Mouse (Mus musculus) heart, embryonic 11.5 days (tissue): ENCODE results near the gene Prss50. TPM values are rescaled to one million over a fixed set of nuclear protein-coding genes. Genes with fewer than 3 reads are reported as not detected.
A peak's percentile ranks its signal among the peaks of the same experiment; 100 is the strongest.

Source experiments
- ATAC-seq: fragments of 200-750 bp; cut with Nextera tagmentation; replicated peaks from 2 replicates; pipeline ENCODE4 v1.8.0; 2017; ENCODE audit warnings: moderate library complexity; ENCODE audit not compliant: insufficient number of reproducible peaks, low FRiP score, low TSS enrichment
- H3K27ac ChIP-seq: fragments of 300-500 bp; sonication (generic); 2 replicates; pipeline ENCODE4 v1.5.1; 2014; ENCODE audit warnings: mild to moderate bottlenecking, low read depth, low read length
- H3K27me3 ChIP-seq: fragments of 300-500 bp; sonication (generic); 2 replicates; pipeline ENCODE4 v1.6.1; 2014; ENCODE audit warnings: mild to moderate bottlenecking, low read length, mixed read lengths; ENCODE audit not compliant: control insufficient read depth, insufficient read depth
- H3K36me3 ChIP-seq: fragments of 300-500 bp; sonication (generic); 2 replicates; pipeline ENCODE4 v1.6.1; 2014; ENCODE audit warnings: mild to moderate bottlenecking, low read length, moderate library complexity, mixed read lengths; ENCODE audit not compliant: control insufficient read depth, insufficient read depth
- H3K4me1 ChIP-seq: fragments of 300-500 bp; sonication (generic); 2 replicates; pipeline ENCODE4 v1.6.1; 2014; ENCODE audit warnings: low read length; ENCODE audit not compliant: control insufficient read depth, insufficient read depth
- H3K4me2 ChIP-seq: fragments of 300-500 bp; sonication (generic); 2 replicates; pipeline ENCODE4 v1.6.1; 2014; ENCODE audit warnings: mild to moderate bottlenecking, moderate library complexity
- H3K4me3 ChIP-seq: fragments of 300-500 bp; sonication (generic); 2 replicates; pipeline ENCODE4 v1.5.1; 2014; ENCODE audit warnings: low read depth, low read length
- H3K9ac ChIP-seq: fragments of 300-500 bp; sonication (generic); 2 replicates; pipeline ENCODE4 v1.6.1; 2014; ENCODE audit warnings: mild to moderate bottlenecking, low read depth, low read length, moderate library complexity
- H3K9me3 ChIP-seq: fragments of 300-500 bp; sonication (generic); replicated peaks from 2 replicates; pipeline ENCODE4 v1.6.1; 2016; ENCODE audit warnings: low read length; ENCODE audit not compliant: control insufficient read depth
- WGBS: fragments of 180-500 bp; shearing (Covaris S2); extraction: QIAGEN DNeasy Blood & Tissue Kit; methylation state at CpG from one replicate; pipeline ENCODE4 v1.1.7; 2014; ENCODE audit not compliant: insufficient replicate concordance; 5-methylcytosine and 5-hydroxymethylcytosine counted together
- polyA plus RNA-seq: library from polyadenylated mRNA; unstranded; fragments of >200 nt; fragmentation: Nextera tagmentation; extraction: Ambion mirVana; gene quantifications from 2 replicates; pipeline ENCODE4 v1.2.1, GENCODE M21; 2014

Prss50 gene
- polyA plus RNA-seq, 1 experiment from 2014 or later: 1.6 TPM

- no peak for ATAC-seq
- Histone ChIP-seq H3K4me1 (no peaks in the 10 kb centered on the region), H3K4me3 (no peak overlapping the region), H3K4me2 (no peak overlapping the region), H3K36me3 (no peaks in the 10 kb centered on the region), H3K9me3 (no peaks in the 10 kb centered on the region), H3K27me3 (peaks cover 9% of the 10 kb centered on the region), H3K27ac (no peak overlapping the region), H3K9ac (no peak overlapping the region)
- 61% methylated on average over 12 of the region's 12 CpGs for WGBS
These were observed 33.5 kb downstream of the Prss50 start for GRCm38 (mm10) chr9:110891077-110891828.

- Histone ChIP-seq H3K27me3 (peaks cover 9% of the 10 kb centered on the region), H3K27ac (no peak overlapping the region), H3K4me3 (no peak overlapping the region), H3K36me3 (no peaks in the 10 kb centered on the region), H3K9me3 (no peaks in the 10 kb centered on the region), H3K4me2 (no peak overlapping the region), H3K4me1 (no peaks in the 10 kb centered on the region), H3K9ac (no peak overlapping the region)
- ATAC-seq: no peak
- 70% methylated on average over 3 of the region's 3 CpGs for WGBS
These were observed 34.8 kb downstream of the Prss50 start for GRCm38 (mm10) chr9:110892552-110892951.

- Histone ChIP-seq H3K9me3 (no peaks in the 10 kb centered on the region), H3K36me3 (no peaks in the 10 kb centered on the region), H3K4me2 (no peak overlapping the region), H3K27ac (no peak overlapping the region), H3K27me3 (peaks cover 9% of the 10 kb centered on the region), H3K9ac (no peak overlapping the region), H3K4me3 (no peak overlapping the region), H3K4me1 (no peaks in the 10 kb centered on the region)
- WGBS: 63% methylated on average over 10 of the region's 10 CpGs
- no peak for ATAC-seq
These were observed 35.7 kb downstream of the Prss50 start for GRCm38 (mm10) chr9:110893429-110893828.

GRCm38 (mm10) chr9:110895507-110895906, 37.7 kb downstream of the Prss50 start:
- Histone ChIP-seq H3K27me3 (peaks cover 9% of the 10 kb centered on the region), H3K9ac (no peak overlapping the region), H3K4me3 (no peak overlapping the region), H3K4me2 (no peak overlapping the region), H3K36me3 (no peaks in the 10 kb centered on the region), H3K27ac (no peak overlapping the region), H3K4me1 (no peaks in the 10 kb centered on the region), H3K9me3 (no peaks in the 10 kb centered on the region)
- ATAC-seq: no peak
- 41% methylated on average over 5 of the region's 5 CpGs for WGBS

GRCm38 (mm10) chr9:110895994-110896393, 38.2 kb downstream of the Prss50 start:
- H3K27ac ChIP-seq: no peak overlapping the region
- no peaks in the 10 kb centered on the region for H3K9me3 ChIP-seq
- peak overlapping the region; percentile 3 for H3K4me2 ChIP-seq
- no peak for ATAC-seq
- peaks cover 9% of the 10 kb centered on the region for H3K27me3 ChIP-seq
- no peaks in the 10 kb centered on the region for H3K36me3 ChIP-seq
- no peak overlapping the region for H3K9ac ChIP-seq
- H3K4me3 ChIP-seq: no peak overlapping the region; the same call in 1 of the 2 replicates
- H3K4me1 ChIP-seq: no peaks in the 10 kb centered on the region
- WGBS: 22% methylated on average over 7 of the region's 7 CpGs

GRCm38 (mm10) chr9:110896595-110896994, 38.8 kb downstream of the Prss50 start:
- peak overlapping the region; percentile 3 for H3K4me2 ChIP-seq
- H3K4me1 ChIP-seq: no peaks in the 10 kb centered on the region
- no peak overlapping the region; the same call in 1 of the 2 replicates for H3K4me3 ChIP-seq
- no peak; the same call in 1 of the 2 replicates for ATAC-seq
- H3K27ac ChIP-seq: no peak overlapping the region
- H3K36me3 ChIP-seq: no peaks in the 10 kb centered on the region
- H3K27me3 ChIP-seq: peaks cover 9% of the 10 kb centered on the region
- no peaks in the 10 kb centered on the region for H3K9me3 ChIP-seq
- no peak overlapping the region for H3K9ac ChIP-seq
- WGBS: 3% methylated on average over 6 of the region's 6 CpGs

- no peak for ATAC-seq
- no peak overlapping the region for H3K27ac ChIP-seq
- 41% methylated on average over 10 of the region's 10 CpGs for WGBS
These were observed 41.8 kb downstream of the Prss50 start for GRCm38 (mm10) chr9:110899451-110900008.

GRCm38 (mm10) chr9:110901204-110901603, 43.4 kb downstream of the Prss50 start:
- H3K27ac ChIP-seq: no peak overlapping the region

More at GRCm38 (mm10) chr9:110899451-110900008, 41.8 kb downstream of the Prss50 start:
- H3K9me3 ChIP-seq: no peaks in the 10 kb centered on the region
- no peaks in the 10 kb centered on the region; the same call in 1 of the 2 replicates for H3K27me3 ChIP-seq
- no peaks in the 10 kb centered on the region for H3K36me3 ChIP-seq
- H3K4me2 ChIP-seq: no peak overlapping the region
- no peak overlapping the region for H3K4me3 ChIP-seq
- H3K4me1 ChIP-seq: no peaks in the 10 kb centered on the region
- no peak overlapping the region for H3K9ac ChIP-seq

More at GRCm38 (mm10) chr9:110901204-110901603, 43.4 kb downstream of the Prss50 start:
- Histone ChIP-seq H3K4me2 (no peak overlapping the region), H3K9me3 (no peaks in the 10 kb centered on the region), H3K9ac (no peak overlapping the region), H3K36me3 (no peaks in the 10 kb centered on the region), H3K4me1 (no peaks in the 10 kb centered on the region), H3K27me3 (no peaks in the 10 kb centered on the region; the same call in 1 of the 2 replicates), H3K4me3 (no peak overlapping the region)
- no peak for ATAC-seq
- 86% methylated on average over 6 of the region's 6 CpGs for WGBS
